Mouse (Mus musculus) heart, postnatal 0 days (tissue): Measurements from ENCODE around the gene Map3k12. TPM values are rescaled to one million over a fixed set of nuclear protein-coding genes. Genes with fewer than 3 reads are reported as not detected.

Experiments used
- ATAC-seq: fragments of 200-750 bp; cut with Nextera tagmentation; 2 replicates; pipeline ENCODE4 v1.8.0; 2017; ENCODE audit warnings: low read depth, moderate number of reproducible peaks, moderate library complexity; ENCODE audit not compliant: insufficient read depth
- DNase-seq: peaks from one replicate; pipeline ENCODE4 v3.0.0-alpha.2; 2016; ENCODE audit warnings: low spot score
- H3K27ac ChIP-seq: fragments of 300-500 bp; sonication (generic); 2 replicates; pipeline ENCODE4 v1.5.1; 2014; ENCODE audit warnings: low read depth, mild to moderate bottlenecking
- H3K27me3 ChIP-seq: fragments of 300-500 bp; sonication (generic); 2 replicates; pipeline ENCODE4 v1.6.1; 2014; ENCODE audit warnings: low read length, mixed read lengths; ENCODE audit not compliant: control insufficient read depth, insufficient read depth
- H3K36me3 ChIP-seq: fragments of 300-500 bp; sonication (generic); replicated peaks from 2 replicates; pipeline ENCODE4 v1.6.1; 2014; ENCODE audit warnings: low read length, mixed read lengths; ENCODE audit not compliant: control insufficient read depth, insufficient read depth
- H3K4me1 ChIP-seq: fragments of 300-500 bp; sonication (generic); 2 replicates; pipeline ENCODE4 v1.6.1; 2014; ENCODE audit warnings: antibody characterized with exemption; ENCODE audit not compliant: control insufficient read depth, insufficient read depth
- H3K4me2 ChIP-seq: fragments of 300-500 bp; sonication (generic); 2 replicates; pipeline ENCODE4 v1.6.1; 2014; ENCODE audit warnings: low read depth, mild to moderate bottlenecking, low read length, moderate library complexity
- H3K4me3 ChIP-seq: fragments of 300-500 bp; sonication (generic); 2 replicates; pipeline ENCODE4 v1.5.1; 2014; ENCODE audit warnings: low read depth, low read length
- H3K9ac ChIP-seq: fragments of 300-500 bp; sonication (generic); replicated peaks from 2 replicates; pipeline ENCODE4 v1.6.1; 2014; ENCODE audit warnings: low read depth, low read length, mixed read lengths
- H3K9me3 ChIP-seq: fragments of 300-500 bp; sonication (generic); replicated peaks from 2 replicates; pipeline ENCODE4 v1.6.1; 2016; ENCODE audit warnings: low read length; ENCODE audit not compliant: control insufficient read depth
- CTCF ChIP-seq: IDR thresholded peaks from 2 replicates; pipeline ENCODE4 v1.5.1; 2016; ENCODE audit warnings: antibody characterized with exemption, control low read depth, low read depth
- EP300 ChIP-seq: IDR thresholded peaks from 2 replicates; pipeline ENCODE4 v1.6.1; 2016; ENCODE audit warnings: antibody characterized with exemption, low read depth
- WGBS: fragments of 180-500 bp; shearing (Covaris S2); extraction: QIAGEN DNeasy Blood & Tissue Kit; methylation state at CpG from one replicate; pipeline ENCODE4 v1.1.7; 2014; 5-methylcytosine and 5-hydroxymethylcytosine counted together
- polyA plus RNA-seq: library from polyadenylated mRNA; unstranded; fragments of >200 nt; fragmentation: Nextera tagmentation; extraction: Ambion mirVana; gene quantifications from 2 replicates; pipeline ENCODE4 v1.2.1, GENCODE M21; 2015
- total RNA-seq: library from RNA; depleted of rRNA; stranded (reverse); fragments of >200 nt; gene quantifications from 2 replicates; pipeline ENCODE4 v1.2.3, GENCODE M21; 2014; ENCODE audit warnings: low replicate concordance

Gene Map3k12
- total and polyA plus RNA-seq, 2 experiments from 2014 or later = 4.1 to 6.1 TPM

DNA sequence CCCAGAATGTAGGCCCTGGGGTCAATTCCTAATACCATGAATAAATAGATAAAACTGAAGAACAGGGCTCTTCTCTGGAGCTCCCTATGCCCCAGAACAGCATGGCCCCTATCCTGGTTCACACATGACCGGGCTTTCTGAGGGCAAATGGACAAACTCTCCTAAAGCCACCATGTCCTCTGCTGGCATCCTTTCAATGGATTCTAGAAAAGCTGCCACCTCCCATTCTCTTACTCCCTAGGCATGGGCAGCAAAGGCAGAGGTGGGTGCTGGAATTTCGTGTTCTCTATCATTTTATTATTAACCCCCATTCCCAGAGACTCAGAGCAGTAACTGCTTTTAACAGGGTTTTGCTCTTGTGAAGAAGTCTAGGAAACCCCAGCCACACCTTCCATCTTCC, 1.6 kb downstream of the Map3k12 start:
- TF ChIP-seq EP300 (no peak), CTCF (no peak)
- H3K4me2 ChIP-seq = no peak overlapping the region
- no peak overlapping the region for H3K9ac ChIP-seq
- WGBS = 91% methylated on average over 2 of the region's 2 CpGs
- no peak overlapping the region for H3K27ac ChIP-seq
- peaks cover 19% of the 10 kb centered on the region for H3K4me1 ChIP-seq
- no peak for ATAC-seq
- no peaks in the 10 kb centered on the region for H3K36me3 ChIP-seq
- no peaks in the 10 kb centered on the region for H3K27me3 ChIP-seq
- H3K4me3 ChIP-seq = no peak overlapping the region
- no peak for DNase-seq
- no peaks in the 10 kb centered on the region for H3K9me3 ChIP-seq

DNA sequence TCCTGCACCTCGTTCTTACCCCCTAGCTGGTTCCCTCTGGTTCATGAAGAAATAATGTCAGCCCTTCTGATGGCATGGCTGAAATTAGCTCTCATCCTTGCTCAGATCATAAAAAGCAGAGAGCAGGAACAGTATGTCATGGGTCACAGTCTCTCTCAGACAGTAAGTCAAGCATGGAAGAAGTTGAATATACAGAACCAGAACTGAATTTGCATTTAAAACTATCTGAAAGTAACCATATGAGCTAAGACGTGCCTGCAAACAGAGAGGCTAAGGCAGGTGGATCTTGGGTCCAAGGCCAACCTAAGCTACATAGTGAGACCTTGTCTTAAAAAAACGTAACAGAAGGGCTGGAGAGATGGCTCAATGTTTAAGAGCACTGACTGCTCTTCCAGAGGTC, 3.9 kb downstream of the Map3k12 start:
- Histone ChIP-seq H3K4me3 (no peak overlapping the region), H3K4me1 (peaks cover 13% of the 10 kb centered on the region), H3K9ac (no peak overlapping the region), H3K4me2 (no peak overlapping the region), H3K27ac (no peak overlapping the region), H3K36me3 (no peaks in the 10 kb centered on the region), H3K27me3 (no peaks in the 10 kb centered on the region), H3K9me3 (no peaks in the 10 kb centered on the region)
- no peak for ATAC-seq
- WGBS = 81% methylated on average over 3 of the region's 3 CpGs
- no peak for DNase-seq
- TF ChIP-seq CTCF = no peak
- TF ChIP-seq EP300 = no peak

GRCm38 (mm10) chr15:102512471-102512870, 4.4 kb downstream of the Map3k12 start:
- no peak overlapping the region for H3K9ac ChIP-seq
- no peaks in the 10 kb centered on the region for H3K36me3 ChIP-seq
- H3K4me2 ChIP-seq = no peak overlapping the region
- no peaks in the 10 kb centered on the region for H3K9me3 ChIP-seq
- peaks cover 13% of the 10 kb centered on the region for H3K4me1 ChIP-seq
- no peaks in the 10 kb centered on the region for H3K27me3 ChIP-seq
- no peak overlapping the region for H3K27ac ChIP-seq
- ATAC-seq (no peak), DNase-seq (no peak)
- H3K4me3 ChIP-seq = no peak overlapping the region
- TF ChIP-seq EP300 (no peak), CTCF (no peak)

- no peaks in the 10 kb centered on the region for H3K36me3 ChIP-seq
- DNase-seq (no peak), ATAC-seq (no peak)
- H3K4me2 ChIP-seq = no peak overlapping the region
- TF ChIP-seq CTCF = no peak
- no peak for TF ChIP-seq EP300
- H3K27me3 ChIP-seq = no peaks in the 10 kb centered on the region
- H3K9ac ChIP-seq = no peak overlapping the region
- WGBS = 56% methylated on average over 5 of the region's 5 CpGs
- H3K4me1 ChIP-seq = peaks cover 13% of the 10 kb centered on the region
- no peak overlapping the region for H3K27ac ChIP-seq
- no peak overlapping the region for H3K4me3 ChIP-seq
- H3K9me3 ChIP-seq = no peaks in the 10 kb centered on the region
Measured at GRCm38 (mm10) chr15:102512010-102512409, 4.9 kb downstream of the Map3k12 start.

DNA sequence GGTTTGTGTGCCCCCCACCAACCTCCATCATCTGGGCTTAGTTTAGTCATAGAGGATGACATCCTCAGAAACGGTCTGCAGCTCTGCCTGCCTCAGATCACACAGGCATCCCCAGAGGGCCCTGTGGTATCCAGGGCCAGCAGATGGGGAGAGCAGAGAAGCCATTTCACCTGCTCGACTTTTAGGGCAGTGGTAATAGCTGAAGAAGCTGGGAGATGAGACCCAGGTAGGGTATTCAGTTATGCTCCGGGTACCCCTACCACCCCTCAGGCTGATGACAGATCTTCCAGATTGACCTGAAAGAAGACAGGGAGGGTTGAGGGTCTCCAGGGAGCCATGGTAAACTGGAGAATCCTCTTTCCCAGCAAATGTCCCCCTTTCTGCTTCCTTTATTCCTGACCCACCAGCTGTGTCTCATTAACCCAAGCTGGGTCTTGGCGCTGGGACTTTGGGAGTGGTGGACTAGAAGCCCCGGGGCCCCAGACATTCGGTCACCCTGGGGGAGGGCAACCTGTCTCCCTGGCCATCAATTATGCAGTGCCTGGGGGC, 5.5 kb downstream of the Map3k12 start:
- H3K9ac ChIP-seq = no peak overlapping the region
- no peak overlapping the region for H3K27ac ChIP-seq
- peak overlapping the region; percentile 97; the same call in 1 of the 2 replicates for H3K4me2 ChIP-seq
- no peak for ATAC-seq
- TF ChIP-seq EP300 = no peak
- no peak for TF ChIP-seq CTCF
- 27% methylated on average over 6 of the region's 6 CpGs for WGBS
- peaks cover 13% of the 10 kb centered on the region for H3K4me1 ChIP-seq
- H3K27me3 ChIP-seq = no peaks in the 10 kb centered on the region
- no peak overlapping the region for H3K4me3 ChIP-seq
- H3K9me3 ChIP-seq = no peaks in the 10 kb centered on the region
- H3K36me3 ChIP-seq = no peaks in the 10 kb centered on the region
- no peak for DNase-seq

GRCm38 (mm10) chr15:102510590-102511284, 6.1 kb downstream of the Map3k12 start:
- Histone ChIP-seq H3K27me3 (no peaks in the 10 kb centered on the region), H3K4me2 (peak overlapping the region; percentile 97), H3K4me3 (peak overlapping the region; percentile 71), H3K9ac (peak overlapping the region; percentile 62), H3K36me3 (no peaks in the 10 kb centered on the region), H3K4me1 (peaks cover 13% of the 10 kb centered on the region), H3K9me3 (no peaks in the 10 kb centered on the region), H3K27ac (peak overlapping the region; percentile 54)
- no peak for TF ChIP-seq CTCF
- TF ChIP-seq EP300 = 0 out of 2 replicates have a peak, but pooled peaks have one; percentile 40
- 3% methylated on average over 32 of the region's 34 CpGs for WGBS
- peak; percentile 95 for ATAC-seq
- peak; percentile 82 for DNase-seq
